Mouse (Mus musculus) frontal cortex, postnatal 36 days (tissue): ENCODE measurements around the gene Abcc9.
"Not testable (repeated sequence)": the region's sequence is repeated elsewhere in the genome, so short reads cannot be mapped to it uniquely, and the experiment has no call there.

Experiments used
- DNase-seq, 2 experiments: peaks; one replicate each; pipeline ENCODE4 v3.0.0; 2022; ENCODE audit warnings: low spot score in 2 of 2

Abcc9 gene

DNA sequence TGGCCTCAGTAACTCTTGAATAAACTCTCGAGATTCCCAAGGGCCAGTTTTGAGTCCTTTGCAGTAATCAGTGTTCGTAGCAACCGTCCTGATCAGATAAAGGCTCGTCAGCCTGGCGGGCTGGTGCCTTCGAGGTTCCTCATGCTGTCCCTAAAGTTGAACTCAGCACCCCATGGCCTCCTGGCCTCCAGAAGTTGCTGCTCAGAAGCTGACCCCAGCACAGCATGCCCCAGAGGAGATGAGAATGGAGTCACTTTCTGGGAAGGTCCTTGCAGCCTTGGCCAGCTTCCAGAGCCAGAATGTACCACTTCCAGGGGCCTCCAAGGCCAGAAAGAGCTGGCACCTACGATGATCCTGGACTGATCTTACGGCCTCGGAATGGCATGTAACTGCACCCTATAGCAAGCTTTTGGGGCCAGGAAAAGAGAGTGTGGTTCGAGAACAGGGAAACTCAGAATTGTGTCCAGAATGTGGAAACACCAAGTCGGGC is 1.4 kb upstream of the Abcc9 start:
- DNase-seq = no peak

DNA sequence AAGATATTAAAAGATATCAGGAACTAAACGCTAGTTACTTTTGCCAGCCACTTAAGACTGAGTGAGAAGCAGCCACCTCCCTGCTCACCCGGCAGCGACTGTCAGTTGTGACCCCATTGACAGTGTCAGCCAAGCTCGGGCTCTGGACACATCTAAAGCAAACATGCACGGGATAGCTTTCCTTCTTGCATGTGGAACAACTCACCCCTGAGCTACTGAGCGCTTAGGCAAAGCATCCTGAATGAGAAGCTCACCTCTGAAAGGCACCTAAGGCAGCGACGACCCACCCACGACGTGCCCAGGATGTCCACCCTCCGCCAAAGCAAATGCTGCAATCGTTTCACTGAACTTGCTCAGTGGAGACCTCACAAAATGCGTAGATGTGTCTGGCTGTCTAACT is 954 bp downstream of the Abcc9 start:
- DNase-seq = no peak

DNA sequence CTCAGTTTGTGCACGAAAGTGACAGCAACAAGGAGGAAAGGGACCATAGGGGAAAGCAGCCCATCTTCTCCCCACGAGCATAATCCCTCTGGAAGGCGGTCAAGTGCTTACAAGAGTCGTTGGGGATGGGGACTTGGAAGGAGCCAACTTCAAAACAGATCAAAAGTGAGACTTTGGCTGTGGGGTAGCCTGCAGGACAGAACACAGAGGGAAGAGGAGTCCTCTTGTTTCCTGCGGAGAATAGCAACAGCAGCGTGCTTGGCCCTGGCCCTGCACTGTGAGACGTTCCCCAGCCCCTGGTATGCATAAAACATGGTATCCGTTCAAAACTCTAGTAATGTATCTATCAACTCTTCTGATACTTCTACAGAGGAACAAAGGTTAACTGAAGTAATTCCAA is 1.4 kb downstream of the Abcc9 start:
- no peak for DNase-seq

DNA sequence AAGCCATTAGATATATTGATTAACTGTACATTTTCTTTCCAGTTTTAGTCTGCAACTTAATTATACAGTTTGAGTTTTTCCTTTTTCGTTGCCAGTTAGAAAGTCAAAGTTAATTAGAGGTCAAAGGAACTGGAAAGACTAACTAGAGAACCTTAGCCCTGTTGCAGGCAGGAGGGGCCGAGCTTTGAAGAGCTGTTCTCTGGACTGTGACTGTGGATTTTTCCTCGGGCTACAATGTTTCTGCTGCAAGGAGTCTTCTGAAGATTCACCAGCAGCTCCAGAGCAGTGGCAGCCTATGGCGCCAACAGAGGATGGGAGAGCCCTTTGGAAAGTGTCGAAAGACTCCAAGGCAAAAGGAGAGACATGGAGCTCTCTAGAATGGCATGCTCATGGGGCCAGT is 10.0 kb downstream of the Abcc9 start:
- no peak for DNase-seq

DNA sequence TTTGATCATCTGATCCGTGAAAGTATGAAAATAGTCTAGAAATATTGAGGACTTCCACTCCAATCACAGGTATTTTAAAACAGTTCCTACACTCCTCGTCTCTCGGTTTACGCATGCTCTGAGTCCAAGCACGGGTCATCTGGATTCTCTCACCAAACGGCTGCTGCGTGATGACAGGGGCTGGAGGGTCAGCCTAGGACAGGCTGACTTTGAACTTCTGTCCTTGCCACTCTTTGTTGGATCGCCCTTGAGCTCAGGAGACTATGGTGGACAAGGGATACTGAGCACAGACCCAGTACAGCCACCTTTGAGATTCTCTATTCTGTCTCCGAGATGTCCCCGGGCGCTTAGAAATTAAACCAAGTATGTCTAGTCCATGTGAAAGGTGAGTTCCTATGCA is 12.4 kb downstream of the Abcc9 start:
- no peak for DNase-seq

DNA sequence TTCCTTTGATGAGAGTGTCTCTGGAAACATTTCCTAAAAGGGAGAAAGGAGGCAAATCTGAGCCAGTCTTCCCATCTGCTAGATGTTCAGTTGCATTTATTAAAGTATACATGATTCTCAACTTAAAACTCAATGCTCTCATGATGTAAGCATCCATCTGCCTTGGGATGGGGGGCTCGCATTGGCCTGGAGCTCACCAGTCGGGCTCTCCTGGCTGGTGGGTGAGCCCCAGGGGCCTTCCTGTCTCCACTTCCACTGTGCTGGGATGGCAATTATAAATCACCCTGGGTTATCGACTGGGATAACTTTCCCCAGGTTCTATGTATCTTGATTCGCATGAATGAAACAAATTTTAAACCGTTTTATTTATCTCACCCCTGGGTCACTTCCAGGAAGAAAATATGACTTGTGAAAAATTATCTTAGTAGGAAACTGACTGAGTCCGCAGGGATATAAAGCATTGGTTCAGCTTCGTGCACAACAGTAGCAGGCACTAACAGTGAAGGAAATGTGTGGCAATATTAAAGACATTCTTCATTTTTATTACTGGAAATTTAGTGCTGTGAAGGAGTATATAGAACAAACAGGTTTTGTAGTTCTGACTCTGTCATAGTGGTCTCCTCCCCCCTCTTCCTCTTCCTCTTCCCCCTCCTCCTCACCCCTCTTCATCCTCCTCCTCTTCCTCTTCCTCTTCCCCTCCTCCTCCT is 19.0 kb downstream of the Abcc9 start:
- DNase-seq = no peak

DNA sequence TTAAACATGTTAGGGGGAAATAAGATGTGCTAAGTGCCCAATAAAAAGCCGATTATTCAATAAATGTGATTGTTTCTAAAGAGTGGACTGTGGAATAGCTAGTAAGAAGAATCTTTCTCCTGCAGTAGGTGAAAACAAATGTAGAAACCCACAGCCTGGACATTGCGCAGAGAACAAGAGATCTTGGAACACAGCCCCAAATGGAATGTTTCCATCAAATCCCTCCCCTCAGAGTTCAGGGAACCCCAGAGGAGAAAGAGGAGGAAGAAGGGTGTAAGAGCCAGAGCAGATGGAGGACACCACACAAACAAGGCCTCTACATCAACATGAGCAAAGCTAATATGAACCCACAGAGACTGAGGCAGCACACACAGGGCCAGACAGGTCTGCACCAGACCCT is 32.1 kb downstream of the Abcc9 start:
- no peak for DNase-seq

DNA sequence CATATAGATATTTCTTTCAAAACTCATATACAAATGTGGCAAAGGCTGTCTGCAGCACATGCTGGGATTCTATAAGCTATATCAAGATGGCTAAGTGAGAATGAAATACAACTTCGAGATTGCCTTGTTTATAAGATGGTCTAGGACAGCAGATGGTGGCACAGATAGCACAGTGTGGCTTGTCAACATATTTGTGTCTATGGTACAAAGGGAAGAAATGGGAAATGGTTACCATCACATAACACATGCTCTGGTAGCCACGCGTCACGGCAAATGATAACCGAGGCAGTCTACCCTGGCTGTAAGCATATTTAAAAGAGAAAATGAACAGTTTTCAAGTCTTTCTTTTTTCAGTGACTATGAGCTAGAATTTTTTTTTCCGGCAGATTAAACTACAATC is 32.8 kb downstream of the Abcc9 start:
- DNase-seq = peak in 1 of 2 experiments; percentile 6

DNA sequence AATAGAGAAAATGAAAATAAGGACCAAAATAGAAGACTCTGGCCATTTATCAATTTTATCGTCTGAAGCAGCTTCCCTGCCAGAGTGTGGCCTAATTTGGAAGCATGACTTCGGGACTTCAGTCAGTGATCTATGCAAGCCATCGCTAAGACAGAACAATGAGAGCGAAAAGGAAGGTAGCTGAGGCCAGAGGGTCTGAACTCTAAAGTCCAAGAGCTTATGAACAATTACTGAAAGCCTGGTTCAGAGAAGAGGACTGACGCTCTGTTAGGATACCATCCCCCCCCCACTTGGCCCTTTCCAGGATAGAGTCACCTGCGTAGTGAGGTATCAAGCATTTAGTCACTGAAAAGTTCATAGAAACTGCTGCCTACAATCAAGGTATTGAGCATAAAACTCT is 33.3 kb downstream of the Abcc9 start:
- DNase-seq = no peak

DNA sequence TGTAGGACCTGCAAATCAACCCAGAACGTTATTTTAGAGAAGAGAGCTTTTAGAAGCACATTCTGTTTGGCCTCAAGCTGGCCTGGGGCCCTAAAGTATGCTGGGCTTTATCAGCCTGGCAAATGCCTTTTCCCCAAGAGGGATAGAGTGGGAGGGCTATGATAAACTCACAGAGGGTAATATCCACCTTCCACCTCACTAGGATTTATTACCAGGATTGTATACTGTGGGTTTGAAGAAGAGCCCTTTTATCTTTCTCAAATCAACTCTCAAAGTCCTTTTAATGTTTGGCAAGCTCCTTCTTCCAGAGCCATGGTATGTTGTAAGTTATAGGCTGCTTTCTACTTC is 33.7 kb downstream of the Abcc9 start:
- no peak for DNase-seq

DNA sequence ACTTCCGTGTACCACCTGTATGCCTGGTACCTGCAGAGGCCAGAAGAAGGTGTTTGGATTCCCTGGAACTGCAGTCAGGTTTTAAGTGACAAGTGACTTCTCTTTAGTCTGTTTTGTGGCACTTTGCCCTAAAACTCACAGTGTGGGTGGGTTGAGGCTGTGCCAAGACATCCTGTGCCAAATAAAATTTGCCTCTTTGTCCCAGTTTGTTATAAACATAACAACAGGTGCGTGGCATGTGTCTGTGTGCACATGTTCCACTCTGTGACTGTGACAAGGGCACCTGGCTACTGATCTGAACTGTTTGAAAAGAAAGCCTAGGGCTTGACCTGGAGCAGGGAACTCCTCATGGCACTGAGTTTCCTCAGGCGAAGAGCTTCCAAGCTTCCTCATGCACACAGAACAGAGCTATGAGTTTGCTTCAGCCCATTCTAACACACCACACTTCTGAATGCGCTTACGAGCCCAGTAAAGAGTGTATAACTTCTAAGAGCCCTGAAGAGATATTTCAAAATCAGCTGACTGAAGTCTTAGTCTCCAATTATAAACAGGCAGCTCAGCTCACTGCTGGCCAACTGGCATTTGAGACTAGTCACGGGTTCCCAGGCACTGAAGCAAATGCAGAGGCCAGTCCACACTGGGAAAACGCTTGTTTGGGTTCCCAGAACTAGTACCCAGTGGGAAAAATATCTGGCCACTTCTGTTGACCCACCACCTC is 34.3 kb downstream of the Abcc9 start:
- DNase-seq = no peak

DNA sequence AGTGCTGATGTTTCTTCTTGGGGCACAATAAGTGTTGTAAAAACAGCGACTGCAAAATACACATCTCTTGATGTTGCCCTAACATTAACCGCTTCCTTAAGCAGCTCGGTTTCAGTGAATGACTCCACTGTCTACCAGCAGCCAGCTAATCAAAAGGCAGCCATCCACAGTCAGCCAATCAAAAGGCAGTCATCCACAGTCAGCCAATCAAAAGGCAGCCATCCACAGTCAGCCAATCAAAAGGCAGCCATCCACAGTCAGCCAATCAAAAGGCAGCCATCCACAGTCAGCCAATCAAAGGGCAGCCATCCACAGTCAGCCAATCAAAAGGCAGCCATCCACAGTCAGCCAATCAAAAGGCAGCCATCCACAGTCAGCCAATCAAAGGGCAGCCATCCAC is 40.1 kb downstream of the Abcc9 start:
- DNase-seq = not testable (repeated sequence)

DNA sequence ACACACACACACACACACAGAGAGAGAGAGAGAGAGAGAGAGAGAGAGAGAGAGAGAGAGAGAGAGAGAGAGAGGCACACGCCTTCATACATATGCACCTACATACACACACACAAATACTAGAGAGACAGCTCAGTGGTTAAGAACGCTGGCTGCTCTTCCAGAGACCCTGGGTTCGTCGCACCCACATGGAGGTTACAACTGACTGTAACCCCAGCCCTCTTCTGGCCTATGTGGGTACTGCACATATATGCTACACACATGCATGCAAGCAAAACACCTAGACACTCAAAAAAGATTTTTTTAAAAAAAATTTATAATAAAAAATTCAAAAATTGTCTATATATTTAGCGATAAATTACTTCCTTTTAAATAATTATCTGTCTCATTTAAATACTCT is 43.1 kb downstream of the Abcc9 start:
- no peak for DNase-seq

DNA sequence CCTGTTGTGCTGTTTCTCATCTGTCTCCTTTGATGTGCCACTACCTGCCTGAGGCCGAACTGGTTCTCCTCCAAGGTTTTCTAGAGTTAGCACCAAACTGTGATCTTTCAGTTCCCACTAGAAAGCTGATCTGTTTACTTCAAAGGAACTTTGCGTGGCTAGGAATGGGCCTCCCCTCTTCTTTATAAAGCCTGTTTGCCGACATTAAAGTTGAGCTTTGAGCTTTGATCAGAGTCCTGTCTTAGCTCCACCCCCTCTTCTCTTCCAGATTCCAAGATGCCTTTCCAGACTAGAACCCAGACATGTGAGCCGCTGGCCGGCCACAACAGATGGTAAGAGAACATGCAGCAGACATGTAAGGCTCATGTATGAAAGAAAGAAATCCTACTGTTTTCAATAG is 47.6 kb downstream of the Abcc9 start:
- no peak for DNase-seq

DNA sequence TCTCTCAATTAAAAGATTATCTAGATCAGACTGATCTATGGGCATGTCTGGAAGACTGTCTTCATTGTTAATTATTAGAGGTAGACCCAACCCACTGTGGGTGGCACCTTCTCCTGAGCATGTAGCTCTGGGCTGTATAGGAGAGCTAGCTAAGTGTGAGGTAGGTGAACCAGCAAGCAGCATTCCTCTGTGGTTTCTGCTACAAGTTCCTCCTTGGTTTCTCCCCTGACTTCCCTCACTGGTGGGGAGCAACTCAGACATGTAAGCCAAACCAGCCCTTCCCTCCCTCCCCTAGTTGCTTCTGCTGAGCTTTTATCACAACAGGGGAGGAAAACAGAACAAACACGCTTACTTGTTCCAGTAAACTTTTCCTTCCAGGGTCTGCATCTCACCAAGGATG is 49.9 kb downstream of the Abcc9 start:
- DNase-seq = no peak

DNA sequence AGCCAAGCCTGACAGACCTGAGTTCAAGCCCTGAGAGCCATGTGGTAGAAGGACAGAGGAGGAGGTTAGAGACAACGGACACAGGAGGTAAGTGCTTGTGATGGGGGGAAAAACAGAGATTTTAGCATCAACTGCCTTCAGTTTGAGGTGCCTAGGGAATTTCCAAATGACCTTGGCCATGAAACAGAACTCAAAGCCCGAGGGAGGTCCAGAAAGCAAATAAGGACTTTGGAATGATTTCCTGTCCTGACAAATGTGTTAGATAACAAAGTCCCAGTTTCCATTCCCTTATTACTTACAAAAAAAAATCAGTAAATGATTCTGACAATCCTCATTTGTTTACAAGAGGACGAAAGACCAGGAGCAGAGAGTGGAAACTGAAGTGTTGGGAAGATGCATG is 52.8 kb downstream of the Abcc9 start:
- DNase-seq = no peak

DNA sequence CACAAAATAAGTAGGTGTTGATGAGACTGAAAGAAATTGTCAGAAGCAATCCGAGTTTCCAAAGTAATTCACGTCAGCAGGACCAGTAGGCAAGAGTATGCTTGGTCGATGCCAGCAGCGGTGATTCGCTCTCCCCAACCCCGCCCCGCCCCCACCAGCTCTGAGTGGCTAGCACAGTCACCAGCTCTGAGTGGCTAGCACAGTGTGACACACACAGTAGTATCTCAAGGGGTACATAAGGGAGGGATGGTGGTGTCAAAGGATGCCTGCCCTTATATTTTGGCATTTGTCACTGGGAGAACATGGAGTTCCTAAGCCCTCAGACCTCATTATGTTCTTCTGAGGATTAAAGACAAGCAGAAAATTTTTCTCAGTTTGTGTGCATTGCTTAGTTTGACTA is 56.6 kb downstream of the Abcc9 start:
- no peak for DNase-seq

DNA sequence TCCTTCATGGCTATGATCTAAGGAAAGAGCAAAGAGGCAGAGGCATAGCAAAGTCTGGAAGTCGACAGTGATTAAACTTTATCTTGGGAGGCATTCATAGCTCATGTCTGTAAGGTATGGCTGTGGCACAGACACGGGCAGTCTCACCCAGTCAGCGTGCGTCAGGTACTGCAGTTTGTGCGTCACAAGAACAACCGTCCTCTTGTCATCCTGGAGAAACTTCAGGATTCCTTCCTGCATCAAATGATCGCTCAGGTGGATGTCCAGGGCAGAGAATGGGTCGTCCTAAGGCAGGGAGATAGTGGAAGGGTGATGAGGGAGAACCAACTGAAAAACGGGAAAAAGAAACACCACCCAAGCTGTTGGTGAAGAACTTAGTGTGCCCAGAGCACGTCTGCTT is 62.8 kb downstream of the Abcc9 start:
- DNase-seq = no peak

DNA sequence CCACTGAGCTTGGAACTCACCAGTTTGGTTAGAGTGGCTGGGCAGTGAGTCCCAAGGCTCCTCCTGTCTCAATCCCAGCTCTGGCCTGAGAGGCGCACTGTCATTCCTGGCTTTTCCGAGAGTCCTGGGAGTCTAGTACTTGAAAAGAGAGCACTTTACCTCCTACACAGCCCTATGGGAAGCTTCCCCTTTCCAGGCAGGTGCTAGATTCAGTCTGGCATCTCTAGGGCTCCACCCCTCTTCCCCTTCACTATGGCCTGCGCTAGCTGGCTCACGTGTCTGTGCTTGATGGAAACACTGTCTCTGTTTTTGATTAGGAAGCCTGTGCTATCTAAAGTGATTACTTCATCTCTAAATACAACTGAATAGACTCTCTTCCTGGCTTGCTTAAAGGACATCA is 66.5 kb downstream of the Abcc9 start:
- DNase-seq = no peak

DNA sequence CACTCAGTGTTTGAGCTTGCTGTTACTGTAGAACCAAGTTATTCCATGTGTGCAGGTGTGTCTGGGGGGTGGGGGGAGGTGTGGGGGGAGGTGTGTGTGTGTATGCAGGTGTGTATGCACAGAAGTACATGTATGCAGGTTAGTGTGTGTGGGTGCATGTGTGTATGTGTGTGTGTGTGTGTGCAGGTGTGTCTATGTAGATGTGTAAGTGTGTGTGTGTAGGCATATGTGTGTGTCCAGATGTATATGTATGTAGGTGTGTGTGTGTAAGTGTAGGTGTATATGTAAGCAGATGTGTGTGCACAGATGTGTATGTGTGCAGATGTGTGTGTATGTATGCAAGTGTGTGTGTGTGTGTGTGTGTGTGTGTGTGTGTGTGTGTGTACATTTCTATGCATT is 66.9 kb downstream of the Abcc9 start:
- no peak for DNase-seq

DNA sequence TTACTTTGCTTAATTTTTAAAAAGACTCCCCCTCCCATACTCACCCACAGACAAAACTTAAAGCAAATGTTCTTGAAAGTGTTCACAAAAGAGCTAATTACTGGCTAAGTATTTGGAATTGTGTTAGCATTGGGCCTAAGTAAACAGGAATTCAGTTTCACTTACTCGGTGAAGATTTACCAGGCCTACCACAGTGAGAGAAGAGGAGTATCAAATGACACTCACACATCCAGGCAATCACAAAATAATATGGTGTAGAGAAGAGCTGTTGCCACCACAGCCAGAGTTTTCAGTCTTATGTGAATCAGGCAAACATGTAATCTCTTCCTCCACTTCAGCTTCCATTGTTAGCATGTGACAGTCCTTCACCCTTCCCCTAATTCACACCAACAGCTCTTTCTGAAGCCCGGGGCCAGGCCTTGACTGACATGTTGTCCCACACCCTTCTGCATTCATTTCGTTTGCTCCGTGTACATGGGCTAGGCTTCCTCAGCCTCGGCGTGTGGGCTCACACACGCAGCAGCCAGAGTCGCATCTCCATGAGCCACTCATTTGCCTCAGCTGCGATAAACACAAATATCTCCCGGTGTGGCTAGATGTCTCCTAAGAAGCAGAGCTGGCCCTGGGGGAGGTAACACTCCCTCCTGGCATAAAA is 67.5 kb downstream of the Abcc9 start:
- no peak for DNase-seq

DNA sequence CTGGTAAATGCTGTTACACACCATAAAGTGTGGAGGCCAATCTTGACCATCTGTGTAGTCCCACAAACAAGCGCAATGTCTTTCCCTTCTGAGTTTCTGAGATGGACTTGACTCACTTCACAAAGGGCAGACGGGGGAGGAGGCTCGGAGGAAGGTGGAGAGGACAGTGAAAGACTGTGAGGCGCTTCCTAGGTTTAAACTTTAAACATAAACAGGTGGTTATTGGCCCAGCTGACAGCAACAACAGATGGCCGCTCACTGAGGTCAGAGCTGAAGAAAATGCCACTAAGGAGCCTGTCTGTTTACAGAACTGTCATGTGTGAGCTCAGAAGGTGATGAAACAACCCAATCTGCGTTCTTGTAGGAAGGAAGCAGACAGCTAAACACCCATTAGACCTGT is 78.8 kb downstream of the Abcc9 start:
- no peak for DNase-seq

DNA sequence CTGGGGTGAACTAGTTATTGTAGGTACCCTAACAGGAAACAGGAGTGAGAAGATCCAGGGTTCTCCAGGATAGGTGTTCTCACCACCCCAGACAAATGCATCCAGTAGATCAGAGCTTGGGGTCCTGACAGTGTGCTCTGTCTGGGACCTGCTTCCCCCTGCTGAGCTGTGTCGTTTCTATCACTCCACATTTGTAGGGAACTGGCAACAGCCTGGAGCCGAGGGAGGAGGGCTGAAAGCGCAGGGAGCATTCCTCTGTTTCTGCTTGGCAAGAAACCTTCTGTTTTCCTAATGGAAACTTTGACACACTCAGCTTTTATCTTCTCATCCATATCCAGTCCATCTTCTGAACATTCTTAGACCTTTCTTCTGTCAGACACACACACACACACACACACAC is 85.5 kb downstream of the Abcc9 start:
- DNase-seq = no peak
